Mouse (Mus musculus): ENCODE data around the gene Fbxo3.
"Not testable (repeated sequence)": the region's sequence is repeated elsewhere in the genome, so short reads cannot be mapped to it uniquely, and the experiment has no call there.

Gene Fbxo3

DNA sequence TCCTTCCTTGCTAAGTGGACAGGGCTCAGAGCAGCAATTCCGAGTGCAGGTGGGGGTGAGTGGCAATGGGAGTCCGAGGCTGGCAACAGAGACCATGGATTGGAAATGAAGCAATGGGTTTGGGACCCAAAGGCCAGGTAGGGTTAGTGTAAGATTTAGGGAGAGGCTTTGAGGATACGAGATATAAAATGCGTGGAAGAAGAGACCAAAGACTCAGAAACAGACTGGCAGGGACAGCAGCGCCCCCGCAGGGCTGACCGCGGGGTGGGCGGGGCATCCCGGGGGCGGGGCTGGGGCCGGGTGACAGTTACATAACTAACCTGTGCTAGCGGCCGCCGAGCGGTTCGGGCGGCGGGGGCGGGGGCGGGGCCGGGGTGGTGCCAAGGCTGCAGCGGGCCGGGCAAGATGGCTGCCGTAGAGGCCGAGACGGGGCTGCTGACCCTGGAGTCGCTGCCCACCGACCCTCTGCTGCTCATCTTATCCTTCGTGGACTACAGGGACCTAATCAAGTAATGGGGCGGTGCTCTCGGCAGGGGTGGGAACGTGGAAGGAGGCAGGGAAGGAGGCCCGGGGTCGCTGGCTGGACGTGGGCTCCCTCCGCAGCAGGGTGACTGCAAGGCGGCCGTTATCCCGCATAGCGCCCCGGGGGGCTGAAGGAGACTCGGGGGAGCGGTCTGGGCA is at the start of gene Fbxo3:
Fbxo3 (plus strand) TSS at position 264 of the 681 bp plus-strand sequence.
- DNase-seq (ENCODE audit: low spot score), result peak; percentile 77

DNA sequence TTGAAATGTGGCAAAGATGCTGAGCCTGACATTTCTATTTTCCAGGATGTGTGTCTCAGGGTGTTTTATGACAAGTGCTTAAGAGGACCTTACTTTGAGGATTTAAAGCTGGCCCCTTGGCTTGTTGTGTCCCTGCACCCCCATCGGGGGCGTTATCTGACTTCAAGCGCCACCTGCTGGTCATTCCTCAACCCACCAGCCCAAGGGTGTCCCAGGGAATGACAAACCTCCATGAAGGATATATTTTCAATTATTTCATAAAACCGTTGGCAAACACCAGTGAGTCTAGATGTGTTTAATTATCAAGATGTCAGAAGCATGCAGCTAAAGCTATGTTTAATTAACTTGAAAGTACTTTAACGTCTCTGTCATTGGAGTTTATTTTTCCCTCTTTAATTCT is 45.3 kb upstream of the Fbxo3 start:
- DNase-seq (ENCODE audit: low spot score), result peak; percentile 82

GRCm38 (mm10) chr2:103983146-103983545 is 44.4 kb upstream of the Fbxo3 start:
- DNase-seq (ENCODE audit: low spot score), result no peak

- not testable (repeated sequence) for DNase-seq (ENCODE audit: low spot score)
Measured at GRCm38 (mm10) chr2:103987595-103987994, 39.9 kb upstream of the Fbxo3 start.

- DNase-seq (ENCODE audit: low spot score), result no peak
Measured at GRCm38 (mm10) chr2:103989724-103990123, 37.8 kb upstream of the Fbxo3 start.

GRCm38 (mm10) chr2:103991303-103991702 is 36.2 kb upstream of the Fbxo3 start:
- DNase-seq (ENCODE audit: low spot score), result no peak

DNA sequence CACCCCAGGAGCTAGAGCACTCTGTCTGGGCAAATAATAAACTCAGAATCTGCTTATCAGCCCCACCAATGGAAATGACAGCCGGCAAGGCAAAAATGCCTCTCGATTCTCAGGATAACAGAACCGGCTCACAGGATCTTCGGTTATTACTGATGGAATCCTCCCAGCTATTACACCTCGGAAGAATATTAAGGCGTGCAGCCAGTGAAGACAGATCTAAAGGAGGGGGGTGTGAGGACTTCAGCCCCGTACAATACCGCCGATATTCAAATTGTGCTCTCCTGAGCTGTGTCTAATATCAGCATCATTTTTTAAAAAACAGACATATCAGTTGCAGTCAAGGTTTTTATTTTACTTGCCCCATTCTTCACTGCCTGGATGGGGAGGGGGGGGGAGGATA is 35.4 kb upstream of the Fbxo3 start:
- no peak for DNase-seq (ENCODE audit: low spot score)

DNA sequence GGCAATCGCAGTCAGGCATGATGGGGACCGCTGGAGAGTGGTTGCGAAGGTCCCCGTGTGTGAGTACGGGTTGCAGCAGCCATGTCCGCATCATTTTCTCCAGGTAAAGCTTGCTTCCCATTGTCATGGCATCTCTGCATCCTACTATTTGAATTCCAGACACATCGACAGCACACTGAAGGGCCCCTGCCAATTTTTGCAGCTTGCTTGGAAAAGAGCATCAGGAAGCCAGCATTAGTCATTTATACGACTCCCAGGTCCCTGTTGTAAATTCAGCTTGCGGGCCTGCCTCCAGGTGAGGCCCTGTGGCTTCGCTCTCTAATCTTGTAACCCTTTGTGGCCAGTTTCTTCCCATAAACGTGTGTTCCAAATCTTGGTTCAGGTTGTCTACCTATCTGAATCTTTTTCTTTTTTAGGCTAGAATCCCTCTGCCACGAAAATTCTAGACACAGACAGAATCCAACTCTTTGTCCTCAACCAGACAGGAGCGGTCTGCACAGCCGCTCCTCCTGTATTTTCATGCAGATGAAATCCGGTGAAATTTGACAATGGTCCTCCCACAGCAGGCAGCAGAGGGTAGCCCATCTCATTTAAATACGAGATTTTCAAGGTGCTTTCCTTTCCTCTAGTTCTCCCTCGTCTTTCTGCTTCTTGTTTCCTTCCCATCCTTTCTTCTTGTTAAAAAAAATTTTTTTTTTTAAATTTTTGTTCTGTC is 34.7 kb upstream of the Fbxo3 start:
- DNase-seq (ENCODE audit: low spot score), result no peak

DNA sequence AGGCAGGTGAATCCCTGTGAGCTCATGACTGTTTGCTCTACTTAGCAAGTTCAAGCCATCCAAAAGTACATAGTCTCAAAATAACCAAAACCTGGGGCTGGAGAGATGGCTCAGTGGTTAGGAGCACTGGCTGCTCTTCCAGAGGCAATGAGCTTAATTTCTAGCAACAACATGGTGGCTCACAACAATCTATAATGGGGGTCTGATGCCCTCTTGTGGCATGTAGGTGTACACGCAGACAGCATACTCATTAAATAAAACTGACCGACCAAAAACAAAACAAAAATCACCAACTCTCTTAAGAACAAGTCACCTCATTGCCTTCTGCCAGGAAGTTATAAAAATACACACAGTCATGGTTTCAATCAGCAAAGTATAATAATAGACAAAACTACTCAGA is 26.4 kb upstream of the Fbxo3 start:
- DNase-seq (ENCODE audit: low spot score), result peak; percentile 60

DNA sequence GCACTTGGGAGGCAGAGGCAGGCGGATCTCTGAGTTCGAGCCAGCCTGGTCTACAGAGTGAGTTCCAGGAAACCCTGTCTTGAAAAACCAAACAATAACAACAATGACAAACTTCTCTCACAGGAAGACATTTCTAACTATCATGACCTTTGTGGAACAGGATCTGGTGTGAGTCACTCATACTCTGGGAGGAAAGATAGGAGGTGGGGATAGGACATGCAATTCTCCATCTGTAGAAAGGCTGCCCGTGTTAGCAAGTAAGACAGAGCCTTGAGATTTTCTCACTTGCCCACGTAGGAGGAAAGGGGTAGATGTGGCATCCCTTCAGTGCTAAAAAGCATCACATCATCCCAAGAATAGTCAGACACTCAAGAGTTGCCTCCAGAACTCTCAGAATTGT is 25.7 kb upstream of the Fbxo3 start:
- no peak for DNase-seq (ENCODE audit: low spot score)

- peak; percentile 76 for DNase-seq (ENCODE audit: low spot score)
Measured at GRCm38 (mm10) chr2:104002711-104003413, 24.7 kb upstream of the Fbxo3 start.

DNA sequence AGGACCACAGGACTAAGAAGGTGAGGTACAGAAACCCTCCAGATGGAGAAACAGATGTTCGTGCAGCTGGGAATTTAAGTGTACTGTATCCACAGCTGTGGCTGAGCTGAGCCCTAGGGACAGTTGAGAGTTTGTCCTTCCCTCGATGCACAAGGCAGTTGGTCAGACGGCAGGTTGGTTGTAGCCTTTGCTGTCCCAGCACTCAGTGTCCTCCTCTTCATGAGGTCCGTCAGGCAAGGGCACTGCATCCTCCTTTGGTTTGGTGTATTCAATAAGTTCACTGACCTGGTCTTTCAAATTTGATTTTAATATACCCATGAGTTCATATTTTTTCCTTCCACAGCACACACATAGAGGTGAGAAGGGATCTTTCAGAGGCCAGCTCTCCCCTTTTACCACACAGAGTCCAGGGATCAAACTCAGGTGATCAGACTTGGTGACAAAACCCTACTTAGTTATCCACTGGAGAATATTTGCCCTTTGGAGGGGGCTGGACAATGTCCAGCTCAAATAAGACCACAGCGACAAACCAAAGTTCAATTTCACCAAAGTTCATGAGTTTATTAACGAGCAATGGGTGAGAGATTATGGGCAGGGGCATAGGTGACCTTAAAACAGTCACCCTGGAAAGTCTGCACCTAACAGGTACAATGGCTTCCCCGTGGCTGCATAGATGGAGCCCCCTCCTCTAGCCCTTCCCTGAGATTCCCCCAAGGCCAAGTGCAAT is 19.6 kb upstream of the Fbxo3 start:
- no peak for DNase-seq (ENCODE audit: low spot score)

DNA sequence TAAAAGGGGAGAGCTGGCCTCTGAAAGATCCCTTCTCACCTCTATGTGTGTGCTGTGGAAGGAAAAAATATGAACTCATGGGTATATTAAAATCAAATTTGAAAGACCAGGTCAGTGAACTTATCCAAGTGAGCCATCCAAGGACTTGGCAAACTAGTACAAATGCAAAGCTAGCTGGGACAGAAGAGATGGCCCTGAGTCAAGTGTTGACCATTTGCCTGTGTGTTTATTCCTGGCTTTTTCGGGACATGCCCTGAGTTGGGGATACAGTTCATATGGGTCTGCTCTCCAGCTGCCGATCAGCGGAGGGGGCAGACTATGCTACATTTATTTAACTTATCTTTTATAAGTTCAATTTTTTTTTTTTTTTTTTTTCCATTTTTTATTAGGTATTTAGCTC is 18.7 kb upstream of the Fbxo3 start:
- DNase-seq (ENCODE audit: low spot score), result not testable (repeated sequence)

DNA sequence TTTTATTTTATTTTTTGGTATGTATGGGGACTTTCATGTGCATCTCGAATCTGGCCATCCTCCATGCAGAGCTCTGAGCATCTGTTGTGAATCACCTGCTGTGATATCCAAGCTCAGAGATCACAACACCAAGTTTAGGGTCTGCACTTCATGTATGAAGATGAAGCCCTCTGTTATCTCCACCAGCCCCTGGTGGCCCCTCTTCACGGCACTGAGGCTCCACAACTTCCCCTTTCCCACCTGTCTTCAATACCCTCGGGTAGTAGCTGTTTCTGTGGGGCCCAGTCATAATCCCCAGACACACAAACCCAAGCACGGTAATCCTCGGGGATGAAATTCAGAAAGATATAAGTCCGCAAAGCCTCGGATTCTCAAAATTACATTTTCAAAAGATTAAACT is 4.4 kb upstream of the Fbxo3 start:
- DNase-seq (ENCODE audit: low spot score), result no peak

- DNase-seq (ENCODE audit: low spot score), result no peak
Measured at GRCm38 (mm10) chr2:104024656-104025055, 2.9 kb upstream of the Fbxo3 start.

- DNase-seq (ENCODE audit: low spot score), result peak; percentile 41
Measured at GRCm38 (mm10) chr2:104028139-104028723, 710 bp downstream of the Fbxo3 start, which contains the start of gene 4931422A03Rik. 4931422A03Rik (minus strand) TSS chr2:104028361.

GRCm38 (mm10) chr2:104029074-104029473 is 1.6 kb downstream of the Fbxo3 start:
- no peak for DNase-seq (ENCODE audit: low spot score)

GRCm38 (mm10) chr2:104030381-104030780 is 2.9 kb downstream of the Fbxo3 start:
- DNase-seq (ENCODE audit: low spot score), result no peak

- no peak for DNase-seq (ENCODE audit: low spot score)
Measured at GRCm38 (mm10) chr2:104032056-104032455, 4.5 kb downstream of the Fbxo3 start.

GRCm38 (mm10) chr2:104034832-104035472 is 7.4 kb downstream of the Fbxo3 start:
- peak; percentile 84 for DNase-seq (ENCODE audit: low spot score)

DNA sequence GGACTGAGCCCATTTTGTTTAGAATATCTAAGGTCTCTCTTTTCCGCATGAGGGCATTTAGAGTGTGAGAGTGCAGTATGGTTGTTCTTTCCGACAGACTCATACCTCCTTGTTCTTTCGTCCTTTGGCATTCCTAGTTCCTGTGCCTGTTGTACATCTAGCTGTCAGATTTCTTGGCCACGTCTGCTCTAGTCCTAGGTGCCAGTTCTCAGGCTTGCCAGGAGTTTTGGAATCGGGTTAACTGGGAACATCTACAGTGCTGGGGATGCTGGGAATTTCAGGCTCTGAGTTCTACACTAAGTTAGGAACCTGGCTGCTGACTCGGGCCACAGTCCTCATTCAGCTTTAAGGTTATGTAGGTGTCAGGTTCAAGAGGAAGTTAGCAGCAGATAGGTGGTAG is 8.1 kb downstream of the Fbxo3 start:
- DNase-seq (ENCODE audit: low spot score), result no peak
